Mouse (Mus musculus): ENCODE results near the gene Armc9.

DNA sequence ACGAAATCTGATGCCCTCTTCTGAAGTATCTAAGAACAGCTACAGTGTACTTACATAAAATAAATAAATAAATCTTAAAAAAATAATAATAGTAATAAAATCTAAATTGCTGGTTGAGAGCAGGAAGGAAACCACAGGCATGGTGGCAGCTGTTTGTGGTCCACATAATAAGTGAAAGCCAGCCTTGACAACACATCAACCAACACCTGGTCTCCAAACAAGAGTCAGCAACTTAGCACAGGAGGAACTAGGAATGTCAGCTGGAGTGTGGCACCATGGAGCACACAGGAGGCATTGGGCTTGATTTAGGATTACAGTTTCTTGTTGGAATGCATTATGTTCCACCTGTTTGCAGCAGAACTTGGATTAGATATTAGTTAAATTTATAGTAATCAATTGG, 49.5 kb upstream of the Armc9 start:
- no peak for TF ChIP-seq CTCF (IDR thresholded peaks at IDR 0.05; ENCODE audit: extremely low read depth, insufficient read depth, low read length)
- TF ChIP-seq POLR2A (IDR thresholded peaks at IDR 0.05; ENCODE audit: extremely low read depth, insufficient read depth, low read length) = no peak
